Mouse (Mus musculus) Patski (cell line): ENCODE results near the gene Trappc1. TPM values are rescaled to one million over a fixed set of nuclear protein-coding genes. Genes with fewer than 3 reads are reported as not detected.
"Not testable (repeated sequence)": the region's sequence is repeated elsewhere in the genome, so short reads cannot be mapped to it uniquely, and the experiment has no call there.

Experiments used
- ATAC-seq: fragments of 100-300 bp; one replicate; pipeline ENCODE4 v1.8.0; 2021
- CTCF ChIA-PET: fragments of 350-600 bp; sonication (Branson Sonifier 250); formaldehyde crosslinking; loops from one replicate; lab custom pipeline; 2022; ENCODE audit warnings: inconsistent platforms; lab: Charles Lee
- POLR2A ChIA-PET: fragments of 350-600 bp; sonication (Branson Sonifier 250); formaldehyde crosslinking; loops from one replicate; lab custom pipeline; 2022; ENCODE audit warnings: antibody characterized with exemption, inconsistent platforms; lab: Charles Lee
- DNase-seq: peaks from one replicate; pipeline ENCODE4 v3.0.0-alpha.2; 2011; ENCODE audit warnings: low read depth, low spot score
- H3K27me3 ChIP-seq: fragments of 371-371 bp; one replicate; pipeline ENCODE4 v1.5.1; 2021
- CTCF ChIP-seq: fragments of 100-300 bp; IDR thresholded peaks from one replicate; pipeline ENCODE4 v1.5.1; 2021
- in situ Hi-C: fragments of 300-500 bp; cut with MboI; formaldehyde crosslinking; loops from 3 replicates; pipeline ENCODE4 v1.11.1; 2018; ENCODE audit warnings: low pct_unique_long_range_greater_than_20kb, mixed read lengths
- polyA plus RNA-seq: library from polyadenylated mRNA; unstranded; gene quantifications from one replicate; pipeline ENCODE4 v1.2.3, GENCODE M21; 2021

The Trappc1 gene
- polyA plus RNA-seq, 1 experiment from 2014 or later, result 84.6 TPM

- H3K27me3 ChIP-seq, result no peaks in the 10 kb centered on the region
- ATAC-seq (no peak), DNase-seq (no peak)
- TF ChIP-seq CTCF, result no peak
- ChIA-PET POLR2A (no interaction called here), CTCF (interaction anchor here (1.3 to 2.4 kb wide), 3 partner anchors 9 to 42 kb away, joined by 3 to 5 read pairs (median 4); no protein-coding TSS in a partner anchor)
- in situ Hi-C loops, result no loop called here
Measured at GRCm38 (mm10) chr11:69311266-69311665, 12.5 kb upstream of the Trappc1 start.

- ChIA-PET CTCF (no interaction called here), POLR2A (no interaction called here)
- in situ Hi-C loops, result no loop called here
- ATAC-seq (no peak), DNase-seq (no peak)
- H3K27me3 ChIP-seq, result no peaks in the 10 kb centered on the region
- no peak for TF ChIP-seq CTCF
Measured at GRCm38 (mm10) chr11:69316361-69316760, 7.4 kb upstream of the Trappc1 start.

DNA sequence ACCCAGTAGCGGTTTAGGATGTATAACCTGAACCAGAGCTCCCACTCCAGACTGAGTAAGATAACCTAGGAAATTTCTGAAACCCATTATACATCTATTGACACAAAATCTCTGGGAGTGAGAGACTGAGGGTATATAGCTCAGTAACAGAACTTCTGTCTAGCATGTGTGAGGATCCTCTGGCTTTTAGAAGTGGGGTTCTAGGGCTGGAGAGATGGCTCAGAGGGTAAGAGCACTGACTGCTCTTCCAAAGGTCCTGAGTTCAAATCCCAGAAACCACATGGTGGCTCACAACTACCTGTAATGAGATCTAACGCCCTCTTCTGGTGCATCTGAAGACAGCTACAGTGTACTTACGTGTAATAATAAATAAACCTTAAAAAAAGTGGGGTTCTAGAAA, 5.8 kb upstream of the Trappc1 start:
- ATAC-seq, in situ Hi-C loops, POLR2A ChIA-PET, H3K27me3 ChIP-seq, DNase-seq: not testable (repeated sequence)
- CTCF ChIA-PET, result interaction anchor here (0.7 to 1.1 kb wide), 2 partner anchors 43 to 49 kb away, joined by 3 to 5 read pairs; no protein-coding TSS in a partner anchor

DNA sequence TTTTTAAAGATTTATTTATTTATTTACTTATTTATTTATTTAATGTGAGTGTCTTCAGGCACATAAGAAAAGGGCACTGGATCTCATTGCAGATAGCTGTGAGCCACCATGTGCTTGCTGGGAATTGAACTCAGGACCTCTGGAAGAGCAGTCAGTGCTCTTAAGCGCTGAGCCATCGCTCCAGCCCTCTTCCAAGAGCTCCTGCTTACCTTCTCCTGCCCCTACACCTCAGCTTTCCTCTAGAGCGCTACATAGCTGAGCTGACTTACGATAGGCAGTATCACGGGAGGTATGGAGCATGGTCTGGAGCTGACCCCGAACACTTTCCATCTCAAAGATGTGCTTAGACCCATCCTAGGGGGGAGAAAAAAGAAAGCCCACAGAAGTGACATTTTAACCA, 2.2 kb upstream of the Trappc1 start:
- ChIA-PET CTCF (interaction anchor here (0.9 to 1.5 kb wide), 3 partner anchors 13 to 52 kb away, joined by 3 to 4 read pairs (median 3); no protein-coding TSS in a partner anchor), POLR2A (interaction anchor here (0.9 to 1.3 kb wide), 2 partner anchors 47 to 88 kb away, joined by 3 read pairs; no protein-coding TSS in a partner anchor)
- no peaks in the 10 kb centered on the region for H3K27me3 ChIP-seq
- no peak for TF ChIP-seq CTCF
- ATAC-seq, result no peak
- in situ Hi-C loops, result loop anchor here (5.0 kb wide), 1 partner anchor 54 kb away; no protein-coding TSS in a partner anchor
- DNase-seq, result no peak

- in situ Hi-C loops, result loop anchor here (5.0 kb wide), 1 partner anchor 55 kb away; no protein-coding TSS in a partner anchor
- TF ChIP-seq CTCF, result no peak
- ChIA-PET CTCF (interaction anchor here (1.2 to 1.5 kb wide), 2 partner anchors 14 to 15 kb away, joined by 3 read pairs; no protein-coding TSS in a partner anchor), POLR2A (no interaction called here)
- no peaks in the 10 kb centered on the region for H3K27me3 ChIP-seq
- no peak for DNase-seq
- no peak for ATAC-seq
Measured at GRCm38 (mm10) chr11:69322010-69322409, 1.8 kb upstream of the Trappc1 start.

GRCm38 (mm10) chr11:69322693-69323471, 898 bp upstream of the Trappc1 start:
- no peaks in the 10 kb centered on the region for H3K27me3 ChIP-seq
- POLR2A ChIA-PET, result interaction anchor here (1.3 kb wide), 1 partner anchor 13 kb away, joined by 4 read pairs; no protein-coding TSS in a partner anchor
- ATAC-seq (no peak), DNase-seq (no peak)
- in situ Hi-C loops, result loop anchor here (5.0 kb wide), 1 partner anchor 56 kb away; no protein-coding TSS in a partner anchor
- no peak for TF ChIP-seq CTCF
- CTCF ChIA-PET, result interaction anchor here (0.9 to 1.5 kb wide), 3 partner anchors 16 to 63 kb away, joined by 3 read pairs; no protein-coding TSS in a partner anchor

DNA sequence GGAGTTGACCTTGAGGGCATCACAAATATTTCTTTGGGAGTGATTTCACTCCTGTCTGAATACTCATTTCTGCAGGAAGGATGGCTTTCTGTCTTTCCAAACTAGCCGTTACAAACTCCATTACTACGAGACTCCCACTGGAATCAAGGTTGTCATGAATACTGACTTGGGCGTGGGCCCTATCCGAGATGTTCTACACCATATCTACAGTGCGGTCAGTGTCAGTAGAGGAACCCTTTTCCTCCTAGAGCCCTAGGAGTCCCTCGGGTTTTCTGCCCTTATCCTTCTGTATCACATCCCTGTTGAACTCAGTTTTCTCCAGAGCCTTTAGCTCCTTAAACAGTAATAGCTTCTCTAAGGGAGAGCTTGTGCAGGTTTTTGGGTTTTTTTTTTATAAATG, 969 bp downstream of the Trappc1 start:
- ATAC-seq (no peak), DNase-seq (no peak)
- ChIA-PET POLR2A (interaction anchor here (0.6 to 1.6 kb wide), 2 partner anchors 46 to 384 kb away, joined by 5 read pairs; no protein-coding TSS in a partner anchor), CTCF (interaction anchor here (0.7 to 1.8 kb wide), 5 partner anchors 9 to 93 kb away, joined by 3 to 7 read pairs (median 5); no protein-coding TSS in a partner anchor)
- no peaks in the 10 kb centered on the region for H3K27me3 ChIP-seq
- in situ Hi-C loops, result loop anchor here (5.0 kb wide), 1 partner anchor 57 kb away; no protein-coding TSS in a partner anchor
- TF ChIP-seq CTCF, result no peak

DNA sequence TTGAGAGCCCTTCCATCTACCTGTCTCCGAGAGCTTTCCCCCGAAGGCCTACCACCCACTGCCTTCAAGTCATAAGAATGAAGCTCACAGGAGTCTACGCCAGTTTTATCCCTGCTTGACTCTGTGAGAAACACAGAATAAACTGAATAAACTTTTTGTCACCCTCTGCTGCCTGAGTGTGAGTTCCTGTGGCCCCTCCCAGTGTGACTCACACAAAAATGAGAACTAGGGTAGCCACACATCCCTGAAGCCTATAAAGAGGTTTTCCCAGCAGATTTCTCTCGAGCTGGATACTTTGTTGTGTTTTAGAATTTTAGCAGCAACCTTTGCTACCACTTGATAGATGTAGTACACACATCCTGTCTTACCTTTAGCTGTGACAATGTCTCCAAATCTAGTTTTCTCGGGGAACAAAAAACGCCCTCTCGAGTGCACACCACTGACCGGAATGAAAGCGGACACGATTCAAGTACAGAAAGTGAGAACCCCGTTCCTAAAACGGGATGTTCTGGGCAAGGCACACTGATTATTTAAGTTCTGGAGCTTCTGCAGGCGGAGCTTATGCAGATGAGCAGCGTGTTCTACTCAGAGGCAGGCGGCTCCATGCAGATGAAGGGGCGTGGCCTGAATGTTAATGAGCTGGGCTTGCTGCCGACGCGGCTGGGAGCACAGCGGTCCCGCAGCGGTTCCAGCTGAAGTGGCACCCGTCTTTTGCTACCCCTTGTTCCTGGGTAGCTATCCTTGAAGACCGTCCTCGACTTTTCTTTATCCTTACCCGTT, 2.0 kb downstream of the Trappc1 start, which contains the start of gene Kcnab3:
TSS of gene Kcnab3 (plus strand) at position 631 of the 780 bp plus-strand sequence.
- ChIA-PET CTCF (interaction anchor here (0.7 to 1.8 kb wide), 7 partner anchors 15 to 253 kb away, joined by 3 to 7 read pairs (median 4); no protein-coding TSS in a partner anchor), POLR2A (interaction anchor here (0.6 to 1.6 kb wide), 4 partner anchors 14 to 44 kb away, joined by 3 to 6 read pairs (median 4); no protein-coding TSS in a partner anchor)
- ATAC-seq, result peak; percentile 64
- DNase-seq, result peak; percentile 34
- in situ Hi-C loops, result no loop called here
- TF ChIP-seq CTCF, result no peak
- H3K27me3 ChIP-seq, result no peaks in the 10 kb centered on the region

GRCm38 (mm10) chr11:69326408-69327156, 2.8 kb downstream of the Trappc1 start:
- ChIA-PET POLR2A (interaction anchor here (0.8 to 1.5 kb wide), 2 partner anchors 13 to 41 kb away, joined by 3 to 6 read pairs; no protein-coding TSS in a partner anchor), CTCF (interaction anchor here (1.1 to 1.8 kb wide), 3 partner anchors 58 to 252 kb away, joined by 3 to 7 read pairs (median 4); no protein-coding TSS in a partner anchor)
- no peak for TF ChIP-seq CTCF
- DNase-seq (no peak), ATAC-seq (no peak)
- no peaks in the 10 kb centered on the region for H3K27me3 ChIP-seq
- in situ Hi-C loops, result no loop called here
